Mouse (Mus musculus): ENCODE measurements around the gene Igsf8.

The Igsf8 gene

GRCm38 (mm10) chr1:172273386-172273785 lies 11.9 kb downstream of the Igsf8 start:
- no peak for DNase-seq (ENCODE audit: low spot score in 2 of 2)

GRCm38 (mm10) chr1:172274116-172274515 lies 12.7 kb downstream of the Igsf8 start:
- DNase-seq (ENCODE audit: low spot score in 2 of 2): no peak

- no peak for DNase-seq (ENCODE audit: low spot score in 2 of 2)
Observed at GRCm38 (mm10) chr1:172274547-172274946, 13.1 kb downstream of the Igsf8 start.

GRCm38 (mm10) chr1:172277172-172277571 lies 15.7 kb downstream of the Igsf8 start:
- DNase-seq (ENCODE audit: low spot score in 2 of 2): no peak

GRCm38 (mm10) chr1:172278328-172278727 lies 16.9 kb downstream of the Igsf8 start:
- no peak for DNase-seq (ENCODE audit: low spot score in 2 of 2)

- DNase-seq (ENCODE audit: low spot score in 2 of 2): no peak
Observed at GRCm38 (mm10) chr1:172279768-172280509, 18.5 kb downstream of the Igsf8 start.

GRCm38 (mm10) chr1:172281522-172282254 lies 20.2 kb downstream of the Igsf8 start:
- no peak for DNase-seq (ENCODE audit: low spot score in 2 of 2)

GRCm38 (mm10) chr1:172283073-172283472 lies 21.6 kb downstream of the Igsf8 start:
- no peak for DNase-seq (ENCODE audit: low spot score in 2 of 2)

- no peak for DNase-seq (ENCODE audit: low spot score in 2 of 2)
Observed at GRCm38 (mm10) chr1:172284221-172284620, 22.8 kb downstream of the Igsf8 start.

GRCm38 (mm10) chr1:172286740-172287139 lies 25.3 kb downstream of the Igsf8 start:
- DNase-seq (ENCODE audit: low spot score in 2 of 2): no peak

- DNase-seq (ENCODE audit: low spot score in 2 of 2): no peak
Observed at GRCm38 (mm10) chr1:172288900-172289616, 27.6 kb downstream of the Igsf8 start.

- DNase-seq (ENCODE audit: low spot score in 2 of 2): no peak
Observed at GRCm38 (mm10) chr1:172289617-172289946, 28.1 kb downstream of the Igsf8 start.

- DNase-seq (ENCODE audit: low spot score in 2 of 2): no peak
Observed at GRCm38 (mm10) chr1:172292880-172293279, 31.4 kb downstream of the Igsf8 start.

- DNase-seq (ENCODE audit: low spot score in 2 of 2): no peak
Observed at GRCm38 (mm10) chr1:172293449-172293848, 32.0 kb downstream of the Igsf8 start.

- no peak for DNase-seq (ENCODE audit: low spot score in 2 of 2)
Observed at GRCm38 (mm10) chr1:172295751-172296197, 34.3 kb downstream of the Igsf8 start.

- DNase-seq (ENCODE audit: low spot score in 2 of 2): no peak
Observed at GRCm38 (mm10) chr1:172296816-172297510, 35.5 kb downstream of the Igsf8 start.

- no peak for DNase-seq (ENCODE audit: low spot score in 2 of 2)
Observed at GRCm38 (mm10) chr1:172297611-172298537, 36.4 kb downstream of the Igsf8 start, which contains the start of gene Atp1a2. Gene Atp1a2 (minus strand): TSS chr1:172298064.

GRCm38 (mm10) chr1:172299528-172299927 lies 38.1 kb downstream of the Igsf8 start:
- no peak for DNase-seq (ENCODE audit: low spot score in 2 of 2)

- DNase-seq (ENCODE audit: low spot score in 2 of 2): no peak
Observed at GRCm38 (mm10) chr1:172300247-172300646, 38.8 kb downstream of the Igsf8 start.

GRCm38 (mm10) chr1:172301180-172301579 lies 39.7 kb downstream of the Igsf8 start:
- DNase-seq (ENCODE audit: low spot score in 2 of 2): no peak

- DNase-seq (ENCODE audit: low spot score in 2 of 2): no peak
Observed at GRCm38 (mm10) chr1:172302311-172302710, 40.9 kb downstream of the Igsf8 start.

Measured in thymus, postnatal 10 days (tissue).